Mouse (Mus musculus): ENCODE results near the gene Gm128.

The Gm128 gene

GRCm38 (mm10) chr3:95267855-95268254 is 26.5 kb upstream of the Gm128 start:
- DNase-seq: peak; percentile 47 to 71

- no peak for DNase-seq
Observed at GRCm38 (mm10) chr3:95266052-95266451, 24.7 kb upstream of the Gm128 start.

GRCm38 (mm10) chr3:95264724-95265123 is 23.3 kb upstream of the Gm128 start:
- no peak for DNase-seq

GRCm38 (mm10) chr3:95263089-95263739 is 21.8 kb upstream of the Gm128 start:
- DNase-seq: peak; percentile 93 to 95

GRCm38 (mm10) chr3:95261975-95262374 is 20.6 kb upstream of the Gm128 start:
- DNase-seq: no peak

- DNase-seq: peak; percentile 55 to 64
Observed at GRCm38 (mm10) chr3:95256931-95257330, 15.5 kb upstream of the Gm128 start.

GRCm38 (mm10) chr3:95250783-95251424 is 9.5 kb upstream of the Gm128 start, which contains the start of gene Bnipl:
Gene Bnipl, minus strand, starts transcription at chr3:95251193.
- DNase-seq: no peak

GRCm38 (mm10) chr3:95250361-95250760 is 9.0 kb upstream of the Gm128 start:
- no peak for DNase-seq

- DNase-seq: no peak
Observed at GRCm38 (mm10) chr3:95247660-95248336, 6.4 kb upstream of the Gm128 start.

GRCm38 (mm10) chr3:95246465-95247231 is 5.2 kb upstream of the Gm128 start:
- DNase-seq: peak; percentile 61 to 69

- DNase-seq: no peak
Observed at GRCm38 (mm10) chr3:95243086-95243485, 1.7 kb upstream of the Gm128 start.

GRCm38 (mm10) chr3:95240900-95241299 is 498 bp downstream of the Gm128 start:
- DNase-seq: peak; percentile 21 to 27

GRCm38 (mm10) chr3:95239971-95240370 is 1.4 kb downstream of the Gm128 start:
- peak; percentile 30 to 54 for DNase-seq

GRCm38 (mm10) chr3:95239022-95239421 is 2.4 kb downstream of the Gm128 start:
- peak in 1 of 2 experiments; percentile 21 for DNase-seq

GRCm38 (mm10) chr3:95237541-95238099 is 3.8 kb downstream of the Gm128 start:
- no peak for DNase-seq

GRCm38 (mm10) chr3:95235386-95236301 is 5.8 kb downstream of the Gm128 start:
- DNase-seq: peak; percentile 29 to 61

GRCm38 (mm10) chr3:95233303-95233980 is 8.0 kb downstream of the Gm128 start:
- DNase-seq: peak; percentile 43 to 63

GRCm38 (mm10) chr3:95232771-95233170 is 8.6 kb downstream of the Gm128 start:
- DNase-seq: peak; percentile 64 to 80

- peak; percentile 41 to 48 for DNase-seq
Observed at GRCm38 (mm10) chr3:95231298-95232221, 9.8 kb downstream of the Gm128 start, which contains the start of gene Mllt11. Gene Mllt11, minus strand, starts transcription at chr3:95232171.
